Mouse (Mus musculus) heart, postnatal 0 days (tissue): ENCODE measurements around the gene Smg1.

ENCODE experiments used
- CTCF ChIP-seq: IDR thresholded peaks from 2 replicates; pipeline ENCODE4 v1.5.1; 2016; ENCODE audit warnings: antibody characterized with exemption, control low read depth, low read depth
- EP300 ChIP-seq: IDR thresholded peaks from 2 replicates; pipeline ENCODE4 v1.6.1; 2016; ENCODE audit warnings: antibody characterized with exemption, low read depth

DNA sequence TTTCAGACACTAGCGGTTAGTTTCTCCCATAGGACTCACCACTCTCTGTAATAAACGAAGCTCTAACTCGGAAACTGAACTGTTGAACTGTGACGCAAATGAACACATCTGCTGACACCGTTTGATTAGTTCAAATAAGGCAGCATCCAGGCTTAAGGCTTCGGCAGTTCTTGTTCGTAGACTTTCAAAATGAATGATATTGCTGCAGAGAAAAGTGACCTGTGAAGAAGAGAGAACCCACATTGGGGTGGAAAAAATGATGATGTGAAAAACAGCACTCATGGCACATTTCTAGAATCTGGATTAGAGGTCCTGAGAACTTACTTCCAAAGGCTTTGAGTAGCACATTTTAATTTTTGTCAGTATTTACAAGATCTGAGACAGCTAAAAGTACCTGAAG, 102.2 kb downstream of the Smg1 start:
- TF ChIP-seq CTCF (no peak), EP300 (no peak)
